Mouse (Mus musculus) c-Kit-negative CD71-positive TER-119-positive erythroid progenitor cells, embryonic 14.5 days (primary cell): ENCODE data around the gene Nxnl2.
A peak's percentile ranks its signal among the peaks of the same experiment; 100 is the strongest.
"Not testable (repeated sequence)": the region's sequence is repeated elsewhere in the genome, so short reads cannot be mapped to it uniquely, and the experiment has no call there.

Experiments
- DNase-seq: peaks from one replicate; pipeline ENCODE4 v3.0.0-alpha.2; 2013; ENCODE audit warnings: low read depth, low spot score

Nxnl2 gene

DNA sequence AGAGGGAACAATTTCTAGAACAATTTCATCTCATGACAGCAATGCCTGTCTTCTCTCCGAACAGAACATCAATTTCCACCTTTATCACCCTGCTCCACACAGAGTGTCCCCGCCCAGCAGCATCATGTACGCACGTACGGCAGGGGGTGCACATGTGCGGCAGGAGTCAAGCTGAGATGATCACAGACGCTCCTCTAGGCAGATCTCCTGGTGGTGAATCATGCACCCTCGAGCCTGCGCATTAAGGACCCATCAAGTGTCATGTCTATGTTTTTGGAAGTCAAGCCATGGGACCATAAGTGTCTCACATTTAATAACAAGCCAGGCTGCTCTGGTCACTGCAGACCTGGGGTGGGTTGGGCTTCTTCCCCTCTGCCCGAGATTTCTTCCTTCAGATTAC, 8.1 kb downstream of the Nxnl2 start:
- no peak for DNase-seq

DNA sequence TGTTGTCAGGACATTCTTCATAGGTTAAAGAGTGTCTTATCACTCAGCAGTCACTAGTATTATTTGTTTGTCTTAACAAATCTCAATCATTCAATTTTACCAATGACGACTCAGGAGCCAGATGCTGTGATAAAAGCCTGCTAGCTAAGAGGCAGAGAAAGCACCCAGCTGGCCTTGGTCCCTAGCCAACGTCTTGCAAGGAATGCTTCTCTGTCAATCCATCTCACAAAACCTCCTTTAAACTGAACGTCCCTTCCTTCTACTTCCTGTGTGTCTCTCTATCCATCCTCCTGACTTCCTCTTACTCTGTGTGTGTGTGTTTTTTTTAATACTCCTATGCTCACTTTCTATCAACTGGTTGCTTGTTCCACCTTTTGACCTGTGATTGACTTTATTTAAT, 8.5 kb downstream of the Nxnl2 start:
- no peak for DNase-seq

DNA sequence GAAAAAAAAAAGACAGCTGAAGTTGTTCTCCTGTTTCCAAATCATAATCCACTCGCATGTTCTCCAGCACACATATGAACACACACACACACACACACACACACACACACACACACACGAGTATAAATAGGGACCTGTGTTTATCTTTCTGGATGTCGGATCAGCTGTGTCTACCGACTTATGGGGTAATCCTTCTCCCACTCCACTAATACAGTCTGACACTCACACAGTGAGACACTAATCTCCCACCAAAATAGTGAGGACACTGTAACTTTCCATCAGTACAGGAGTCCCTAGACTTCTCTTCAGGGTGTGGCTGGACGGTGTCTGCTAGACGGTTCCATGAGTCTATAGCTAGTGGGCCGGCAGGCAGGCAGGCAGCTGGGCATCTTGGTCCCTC, 11.4 kb downstream of the Nxnl2 start:
- DNase-seq = no peak

DNA sequence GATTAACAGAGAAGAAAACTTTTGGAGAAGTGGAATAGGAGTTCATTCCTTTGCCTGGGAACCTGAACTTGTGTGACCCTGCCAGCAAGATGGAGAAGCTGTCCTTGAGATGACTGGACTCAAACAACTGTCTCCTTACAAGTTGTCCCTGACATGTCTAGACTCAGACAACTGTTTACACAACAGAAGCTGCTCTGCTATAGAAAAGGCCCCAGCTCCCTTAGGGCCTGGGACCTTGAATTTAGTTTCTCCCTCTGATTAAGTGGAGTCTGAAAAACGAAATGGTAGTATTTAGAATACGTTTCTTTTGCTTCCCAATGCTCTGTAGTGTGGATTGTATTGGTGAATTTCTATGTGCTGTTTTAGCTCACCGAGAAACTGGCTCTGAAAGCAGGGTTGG, 14.1 kb downstream of the Nxnl2 start:
- DNase-seq = no peak

DNA sequence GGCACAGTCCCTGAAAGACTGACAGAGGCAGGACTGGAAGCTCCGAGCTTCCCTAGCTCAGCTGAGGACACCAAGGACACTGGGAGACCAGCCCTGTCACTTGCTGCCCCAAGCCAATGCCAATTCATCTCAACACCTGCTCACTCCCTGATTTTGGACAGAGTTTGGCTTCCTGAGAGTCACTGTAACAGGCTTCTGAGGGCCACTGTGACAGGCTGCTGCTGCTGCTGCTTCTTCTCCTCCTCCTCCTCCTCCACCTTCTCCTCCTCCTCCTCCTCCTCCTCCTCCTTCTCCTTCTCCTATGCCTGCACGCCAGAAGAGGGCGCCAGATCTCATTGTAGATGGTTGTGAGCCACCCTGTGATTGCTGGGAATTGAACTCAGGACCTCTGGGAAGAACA, 19.5 kb downstream of the Nxnl2 start:
- DNase-seq = no peak

DNA sequence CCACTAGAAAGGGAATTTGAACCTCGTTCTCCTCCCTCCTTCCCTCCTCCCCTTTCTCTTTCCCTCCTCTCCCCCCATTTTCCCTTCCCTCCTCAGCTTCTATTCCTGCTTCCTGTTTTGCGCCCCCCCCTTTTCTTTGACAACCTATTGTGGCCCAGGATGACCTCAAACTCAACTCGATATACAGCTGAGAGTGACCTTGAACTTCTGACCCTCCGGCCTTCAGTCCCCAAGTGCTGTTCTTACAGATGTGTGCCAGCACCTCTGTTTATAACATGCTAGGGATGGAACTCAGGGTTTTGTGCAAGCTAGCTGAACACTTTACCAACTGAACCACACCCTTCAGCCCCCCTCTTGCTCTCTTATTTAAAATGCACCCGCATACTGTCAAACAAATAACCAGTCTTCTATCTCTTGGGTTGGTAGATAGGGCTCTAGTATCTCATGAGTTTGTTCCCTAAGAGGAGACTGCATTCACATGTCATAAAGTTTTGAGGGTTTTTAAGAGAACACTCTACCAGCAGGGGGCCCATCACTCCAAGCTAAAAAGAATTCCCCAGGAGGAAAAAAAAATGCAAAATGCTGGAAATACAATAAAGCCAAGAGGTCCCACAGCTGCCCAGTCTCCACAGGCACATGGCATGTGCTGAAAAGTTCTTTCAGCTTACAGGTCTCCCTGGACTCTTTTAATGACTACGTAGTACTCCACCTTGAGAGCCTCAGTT, 20.8 kb downstream of the Nxnl2 start:
- no peak for DNase-seq

DNA sequence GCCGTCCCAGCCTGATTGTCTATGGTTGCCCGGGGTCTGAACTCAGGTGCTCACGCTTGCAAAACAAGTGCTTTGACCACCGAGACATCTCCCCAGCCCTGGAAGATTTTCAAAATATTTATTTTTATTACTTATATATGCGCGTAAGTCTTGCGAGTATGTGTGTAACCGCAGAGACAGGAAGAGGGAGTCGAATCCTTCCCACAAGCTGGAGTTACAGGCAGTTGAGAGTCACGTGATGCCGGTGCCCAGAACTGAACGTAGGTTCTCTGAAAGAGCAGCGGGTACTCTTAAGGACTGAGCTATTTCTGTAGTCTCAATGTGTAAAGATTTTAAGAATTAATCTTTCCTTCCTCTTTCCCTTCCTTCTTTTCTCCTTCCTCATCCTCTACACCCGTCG, 23.1 kb downstream of the Nxnl2 start:
- no peak for DNase-seq

DNA sequence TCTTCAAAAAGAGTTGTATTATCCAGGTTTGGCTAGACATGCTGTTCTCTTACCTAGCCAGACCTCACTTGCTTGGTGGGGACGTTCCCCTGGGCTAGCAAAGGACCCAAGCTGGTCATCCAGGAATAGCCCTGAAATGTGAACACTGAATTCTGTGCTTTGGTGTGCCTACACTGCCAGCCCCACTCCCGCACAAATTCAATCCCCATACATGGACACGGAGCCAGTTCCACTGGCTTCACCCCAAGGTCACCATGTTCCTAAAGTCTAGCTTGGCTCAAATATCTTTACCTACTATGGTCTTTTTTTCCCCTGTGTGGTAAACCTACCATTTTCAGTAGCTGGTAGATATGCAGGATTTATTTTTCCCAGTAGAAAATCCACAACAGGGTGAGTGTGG, 26.9 kb downstream of the Nxnl2 start:
- DNase-seq = no peak

DNA sequence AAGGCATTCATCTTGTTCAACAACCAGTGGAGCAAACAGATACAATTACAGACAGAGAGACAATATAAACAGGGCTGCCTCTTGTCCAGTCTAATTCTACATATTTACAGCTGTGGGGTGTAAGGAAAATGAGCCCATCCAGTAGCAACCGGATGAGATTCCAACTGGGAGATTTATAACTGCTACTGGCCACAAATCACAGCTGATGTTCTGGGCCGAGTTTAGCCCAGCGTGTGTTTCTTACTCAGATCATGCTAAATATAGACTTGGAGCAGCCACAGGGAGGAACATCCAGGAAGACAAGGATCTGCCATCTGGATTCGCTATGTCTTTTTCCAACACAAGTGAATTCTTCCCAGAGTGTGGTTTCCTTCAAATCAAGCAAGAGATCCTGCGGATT, 27.4 kb downstream of the Nxnl2 start:
- no peak for DNase-seq

DNA sequence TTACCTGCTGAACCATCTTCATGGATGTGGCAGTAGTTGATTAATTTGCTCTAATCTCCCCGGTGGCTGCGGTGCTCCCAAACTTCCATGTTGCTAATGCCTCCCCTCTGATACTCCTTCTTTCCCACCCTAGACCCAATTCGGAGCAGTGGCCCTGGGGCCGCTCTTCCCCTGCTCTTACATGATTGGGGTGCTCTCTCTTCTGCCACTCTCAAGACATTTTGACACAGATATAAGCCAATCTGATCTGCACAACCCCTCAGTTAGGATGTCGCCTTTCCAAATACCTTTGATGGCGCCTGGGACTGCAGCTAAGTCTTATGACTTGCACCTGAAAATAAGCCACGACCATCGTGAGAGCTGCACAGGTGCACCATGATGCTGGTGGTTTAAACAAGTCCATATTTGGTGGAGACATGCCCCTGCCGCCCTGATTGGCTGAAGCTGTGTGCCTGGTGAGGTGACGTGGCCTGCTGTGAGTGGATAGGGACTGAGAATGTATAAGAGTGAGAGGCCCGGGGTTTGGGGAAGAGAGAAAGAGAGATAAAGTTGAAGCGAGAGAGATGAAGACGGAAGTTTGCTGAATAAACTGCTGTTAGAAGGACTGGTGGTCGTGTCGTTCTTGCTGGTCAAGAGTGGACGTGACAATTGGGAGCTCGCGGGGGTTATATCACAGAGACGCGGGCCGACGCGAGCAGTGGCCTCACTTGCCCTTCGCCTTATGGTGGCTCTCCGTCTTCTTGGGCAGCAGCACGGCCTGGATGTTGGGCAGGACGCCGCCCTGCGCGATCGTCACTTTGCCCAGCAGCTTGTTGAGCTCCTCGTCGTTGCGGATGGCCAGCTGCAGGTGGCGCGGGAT, 31.4 kb downstream of the Nxnl2 start:
- not testable (repeated sequence) for DNase-seq

DNA sequence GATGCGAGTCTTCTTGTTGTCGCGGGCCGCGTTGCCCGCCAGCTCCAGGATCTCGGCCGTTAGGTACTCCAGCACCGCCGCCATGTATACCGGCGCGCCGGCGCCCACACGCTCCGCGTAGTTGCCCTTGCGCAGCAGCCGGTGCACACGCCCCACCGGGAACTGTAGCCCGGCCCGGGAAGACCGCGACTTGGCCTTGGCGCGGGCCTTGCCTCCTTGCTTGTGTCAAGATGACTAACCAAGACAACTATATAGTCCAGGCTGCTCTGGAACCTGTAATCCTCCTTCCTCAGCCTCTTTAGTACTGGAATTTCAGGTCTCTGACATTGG, 32.0 kb downstream of the Nxnl2 start:
- DNase-seq = peak; percentile 50

DNA sequence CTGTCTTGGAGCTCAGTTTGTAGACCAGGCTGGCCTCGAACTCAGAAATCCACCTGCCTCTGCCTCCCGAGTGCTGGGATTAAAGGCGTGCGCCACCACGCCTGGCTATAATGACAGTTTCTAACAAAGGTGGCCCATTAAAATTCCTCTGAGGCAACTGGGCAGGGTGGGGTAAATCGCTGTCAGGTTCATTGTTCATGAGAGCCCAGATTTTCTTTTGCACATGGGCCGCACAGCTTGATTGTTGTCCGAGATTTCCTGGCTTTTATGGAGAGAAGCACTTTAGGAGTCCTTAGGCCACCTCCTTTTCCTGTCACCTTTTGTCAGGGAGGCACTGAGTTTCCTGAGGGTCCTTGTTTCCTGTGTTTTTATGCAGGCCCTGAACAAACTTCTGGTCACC, 32.6 kb downstream of the Nxnl2 start:
- DNase-seq = no peak

DNA sequence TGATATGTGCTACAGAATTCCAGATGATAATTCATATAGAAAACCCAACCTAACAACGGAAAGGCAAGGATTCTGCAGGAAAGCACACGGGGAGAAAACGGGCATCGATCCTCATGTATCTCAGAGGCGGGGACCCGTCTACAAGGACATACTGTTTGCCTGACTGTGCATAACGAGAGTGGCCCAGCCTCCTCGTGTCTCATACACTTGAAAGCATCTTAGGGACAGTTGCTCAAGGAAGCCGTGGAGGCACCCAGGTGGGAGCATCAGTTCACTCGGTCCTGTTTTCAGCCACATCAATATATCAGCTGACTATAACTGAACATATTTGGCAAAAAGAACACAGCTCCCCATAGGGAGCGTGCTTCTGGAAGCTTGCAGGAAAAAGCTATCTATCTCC, 33.3 kb downstream of the Nxnl2 start:
- not testable (repeated sequence) for DNase-seq

DNA sequence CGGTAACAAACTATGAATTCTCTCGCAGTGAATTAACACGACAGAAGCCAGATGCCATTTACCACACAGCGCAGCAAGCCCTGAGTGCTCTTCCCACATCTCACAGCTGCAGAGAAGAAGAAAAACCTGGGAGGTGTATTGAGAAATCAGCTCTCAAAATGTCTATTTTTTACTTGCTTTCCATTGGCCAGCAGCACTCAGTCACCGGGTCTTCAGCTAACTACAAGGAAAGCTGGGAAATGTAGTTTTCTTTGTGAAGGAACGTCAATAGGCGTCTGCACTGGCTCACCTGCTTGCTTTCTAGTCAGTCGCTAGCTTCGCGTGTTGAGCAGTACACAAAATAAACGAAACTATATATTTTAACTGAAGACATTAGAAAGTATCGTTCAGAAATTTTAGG, 37.1 kb downstream of the Nxnl2 start:
- DNase-seq = no peak

DNA sequence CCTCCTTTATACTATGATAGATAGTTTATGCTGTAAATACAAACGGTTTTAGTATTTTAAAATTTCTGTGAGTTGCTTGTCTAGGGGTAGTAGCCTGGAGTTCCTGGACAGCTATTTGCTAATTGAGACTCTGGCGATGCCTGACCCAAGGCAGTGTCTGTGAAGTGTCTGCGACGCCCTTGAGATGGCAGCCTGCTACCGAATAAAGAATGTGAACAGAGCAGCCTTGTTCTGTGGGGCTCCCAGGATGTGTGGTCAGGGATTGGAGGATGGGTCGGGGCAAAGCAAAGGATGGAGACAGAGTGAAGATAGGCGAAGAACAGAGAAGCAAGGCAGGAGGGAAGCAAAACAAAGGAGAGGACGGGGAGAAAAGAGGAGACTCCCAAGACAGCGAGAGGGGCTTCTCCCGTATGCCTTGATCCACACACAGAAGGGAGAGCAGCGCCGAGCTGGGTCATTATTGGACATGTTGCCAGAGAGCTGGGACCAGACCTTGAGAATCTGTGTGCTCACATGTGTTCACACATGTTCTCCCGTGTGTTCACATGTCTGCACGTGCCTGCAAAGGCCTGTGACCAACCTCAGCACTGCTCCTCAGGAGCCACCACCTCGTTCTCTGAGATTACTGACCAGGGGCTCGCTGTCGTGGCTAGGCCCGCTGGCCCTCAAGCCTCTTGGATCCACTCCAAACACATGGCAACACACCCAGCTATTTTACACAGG, 37.7 kb downstream of the Nxnl2 start:
- DNase-seq = no peak

DNA sequence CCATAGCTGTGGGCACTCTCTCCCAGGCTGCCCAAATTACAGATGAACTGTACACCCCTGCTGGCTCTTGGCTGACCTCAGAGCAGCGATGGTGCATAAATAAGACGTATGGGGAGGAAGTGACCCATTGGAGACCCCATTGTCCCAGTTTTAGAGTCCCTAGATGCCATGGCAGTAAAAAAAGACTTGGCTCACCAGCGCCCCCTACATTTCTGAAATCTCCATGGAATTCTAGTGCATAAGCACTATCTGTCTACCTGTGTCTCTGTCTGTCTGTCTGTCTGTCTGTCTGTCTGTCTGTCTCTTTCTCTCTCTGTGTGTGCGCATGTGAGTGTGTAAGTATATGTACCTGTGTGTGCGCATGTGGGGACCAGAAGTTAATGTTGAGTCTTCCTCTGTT, 39.8 kb downstream of the Nxnl2 start:
- DNase-seq = no peak

DNA sequence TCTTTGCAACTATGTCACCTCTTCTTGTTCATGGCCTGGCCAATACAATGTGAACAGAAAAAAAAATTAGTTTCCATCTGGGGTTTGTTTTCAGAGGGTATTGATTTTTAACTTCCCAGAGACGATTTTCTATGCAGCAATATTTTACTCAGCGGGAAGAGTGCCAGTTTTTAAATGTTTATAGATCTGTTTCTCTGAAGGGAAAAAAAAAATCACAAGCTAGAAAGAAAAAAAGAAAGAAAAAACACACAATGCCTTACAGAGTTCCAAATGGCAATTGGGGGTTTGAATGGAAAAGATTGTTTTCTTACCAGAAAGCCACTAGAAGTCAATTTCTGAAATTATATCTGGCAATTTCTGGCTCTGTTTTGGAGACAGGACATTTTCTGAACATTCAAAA, 43.9 kb downstream of the Nxnl2 start:
- DNase-seq = no peak

DNA sequence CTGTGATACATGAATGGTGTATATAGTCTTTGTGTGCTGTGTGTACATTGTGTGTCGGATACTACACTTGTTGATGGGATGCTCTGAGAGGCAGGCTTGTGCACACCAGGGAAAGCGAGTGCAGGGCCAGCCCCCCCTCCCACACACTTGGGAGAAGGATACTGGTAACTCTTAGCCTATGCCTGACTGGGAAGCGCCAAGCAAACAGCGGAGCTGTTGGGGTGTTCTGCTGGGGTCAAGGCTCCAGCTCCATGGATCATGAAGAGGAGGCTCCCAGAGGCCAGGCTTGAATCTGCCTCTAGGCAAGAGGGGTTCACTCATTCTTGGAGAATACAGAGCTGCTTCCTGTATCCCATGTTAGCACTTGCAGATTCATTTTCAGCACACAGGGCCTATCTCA, 50.1 kb downstream of the Nxnl2 start:
- DNase-seq = no peak

DNA sequence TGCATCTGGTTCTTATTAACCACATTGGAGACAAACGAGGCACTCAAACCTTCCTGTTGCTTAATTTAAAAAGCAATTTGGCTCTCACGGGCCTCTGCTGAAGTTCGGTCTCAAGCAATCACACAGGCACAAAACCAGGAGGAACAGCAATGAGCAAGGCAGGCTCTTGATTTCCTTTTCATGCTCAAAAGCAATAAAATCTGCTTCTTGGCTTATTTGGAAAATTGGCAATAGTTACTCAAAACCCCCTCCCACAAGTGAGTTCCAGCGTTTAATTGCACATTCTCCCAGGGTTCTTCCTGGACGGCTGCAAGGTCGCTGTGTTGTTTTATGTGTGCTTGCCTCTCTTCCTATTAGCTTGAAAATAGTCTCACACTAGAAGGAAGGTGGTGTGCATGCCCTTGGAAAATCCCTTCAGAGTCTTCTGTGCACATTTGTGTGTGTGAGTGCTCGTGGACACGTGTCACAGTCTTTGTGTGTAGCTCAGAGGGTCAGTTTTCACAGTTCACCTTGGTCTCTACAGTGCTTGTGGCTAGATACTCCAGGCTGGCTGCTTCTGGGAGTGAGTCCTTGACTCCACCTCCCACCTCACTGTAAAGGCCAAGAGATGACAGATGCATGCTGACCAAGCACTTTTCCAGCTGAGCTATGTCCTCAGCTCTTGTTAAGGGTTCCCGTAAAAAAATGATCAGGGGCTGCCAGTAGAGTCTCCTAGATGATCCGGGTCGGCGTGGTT, 50.8 kb downstream of the Nxnl2 start:
- no peak for DNase-seq
